In genomic region chr4:133039116-133039819, GRCm38 (mm10) we compare ENCODE assay signal across 8 mouse cellular contexts. TPM values are rescaled to one million over a fixed set of nuclear protein-coding genes. Genes with fewer than 3 reads are reported as not detected.
DNase-seq lines count a peak whose midpoint lies in the region; ATAC-seq lines count a peak whose summit lies in the region.

No protein-coding gene starts in this region.

- peak overlapping the region; percentile 52 for H3K4me3 ChIP-seq in neural tube, embryonic 14.5 days (ENCODE audit: low read depth, low read length)

- no peaks in the 10 kb centered on the region for H3K9me3 ChIP-seq in neural tube, embryonic 14.5 days (ENCODE audit: control insufficient read depth, low read length)

- ATAC-seq in neural tube, embryonic 14.5 days (ENCODE audit: low read depth), result no peak
- no peak for ATAC-seq in megakaryocyte progenitor cell, adult 5-6 weeks (replicated peaks; ENCODE audit: poor library complexity)

- H3K4me2 ChIP-seq in neural tube, embryonic 14.5 days (ENCODE audit: low read depth, low read length), result peak overlapping the region; percentile 100

- peaks cover 61% of the 10 kb centered on the region for H3K4me1 ChIP-seq in neural tube, embryonic 14.5 days (ENCODE audit: control insufficient read depth, insufficient read depth, low read length)

- intact Hi-C loops in heart, postnatal 25 days (cut with DNase I), result loop anchor here (2.0 kb wide), 1 partner anchor 16 kb away; no protein-coding TSS in a partner anchor
- intact Hi-C loops in left cerebral cortex, postnatal 36 days (cut with DNase I), result no loop called here

- peak overlapping the region; percentile 71 for H3K9ac ChIP-seq in neural tube, embryonic 14.5 days (replicated peaks; ENCODE audit: low read depth, low read length)

- H3K36me3 ChIP-seq in neural tube, embryonic 14.5 days (ENCODE audit: control insufficient read depth, insufficient read depth, low read length), result no peaks in the 10 kb centered on the region; the same call in 1 of the 2 replicates

- DNase-seq in kidney, adult 18-20 months, result peak; percentile 74
- DNase-seq in kidney, adult 11 months, result no peak
- peak; percentile 76 for DNase-seq in embryo, embryonic 9.5 days (ENCODE audit: extremely low spot score)
- DNase-seq in heart, postnatal 25 days (ENCODE audit: low spot score), result peak; percentile 52
- peak; percentile 42 for DNase-seq in liver
- no peak for DNase-seq in left cerebral cortex, postnatal 36 days (ENCODE audit: low spot score in 2 of 2)

- under 1% methylated on average over 34 of the region's 77 CpGs for WGBS in neural tube, embryonic 14.5 days

- H3K27me3 ChIP-seq in neural tube, embryonic 14.5 days (ENCODE audit: control insufficient read depth, insufficient read depth, low read length), result no peaks in the 10 kb centered on the region

- H3K27ac ChIP-seq in neural tube, embryonic 14.5 days (ENCODE audit: low read depth, low read length), result peak overlapping the region; percentile 60

RNA-seq across cellular contexts. Expression of gene Ahdc1, which starts 28.2 kb away (rescaled TPM):
- total RNA-seq in heart, postnatal 25 days (2021), result 10 to 100 TPM; 43.2 to 50.4 TPM
- 12.2 and 13.1 TPM in 2 replicates for polyA plus RNA-seq in neural tube, embryonic 14.5 days (2014; fragmentation: Nextera tagmentation; extraction: Ambion mirVana)
- 4.1 and 5.3 TPM in 2 replicates for total RNA-seq in megakaryocyte progenitor cell, adult 5-6 weeks (2015)
- total RNA-seq in megakaryocyte progenitor cell, adult 5-6 weeks (2017), result 0.81 and 3.8 TPM in 2 replicates
- 100 to 1,000 TPM in 1 of 2 experiments, 10 to 100 TPM in 1; 91.3 to 110 TPM for total RNA-seq in left cerebral cortex, postnatal 36 days (2021)

Comparison
In these comparisons a context has a peak if more than half of its experiments do, and no peak if none do; other contexts are left out.
1. DNase-seq: peak in kidney, adult 18-20 months (single experiment), embryo, embryonic 9.5 days (single experiment), heart, postnatal 25 days (single experiment) and liver (single experiment); none in kidney, adult 11 months (single experiment) and left cerebral cortex, postnatal 36 days (0 of 2).
2. RNA of gene Ahdc1, which starts 28.2 kb away (total RNA-seq): 91.3 to 110 TPM in left cerebral cortex, postnatal 36 days and 43.2 to 50.4 TPM in heart, postnatal 25 days; 0.81 to 5.3 TPM in megakaryocyte progenitor cell, adult 5-6 weeks; every median in the first group is over 4 times any median in the second.